8 mouse cellular contexts compared by ENCODE assay signal in the genomic region with DNA sequence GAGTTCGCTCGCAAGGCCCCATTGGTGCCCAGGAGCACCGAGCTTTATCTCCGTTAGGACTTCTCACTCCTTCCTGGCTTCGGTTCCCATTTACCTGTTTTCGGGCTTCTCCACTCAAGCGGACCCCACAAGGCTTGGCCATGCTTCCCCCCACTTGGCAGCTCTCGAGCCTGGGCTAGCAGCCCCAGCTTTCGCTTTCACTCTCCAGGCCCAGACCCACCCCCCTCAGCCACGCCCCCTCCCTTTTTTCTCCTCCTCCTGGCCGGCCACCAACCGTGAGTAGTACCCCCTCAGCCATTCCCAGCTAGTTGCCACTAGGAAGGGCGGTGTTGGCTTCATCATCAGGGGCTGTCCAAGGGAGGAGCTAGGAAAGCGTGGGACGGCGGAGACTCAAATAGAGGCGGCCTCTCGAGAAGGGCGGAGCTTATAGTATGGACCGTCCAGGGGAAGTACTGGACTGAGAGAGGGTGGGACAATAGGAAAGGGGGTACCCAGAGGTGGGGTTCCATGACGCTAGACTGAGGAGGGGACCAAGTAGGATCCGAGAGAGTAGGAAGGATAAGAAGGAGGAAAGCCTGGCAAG. TPM values are rescaled to one million over a fixed set of nuclear protein-coding genes. Genes with fewer than 3 reads are reported as not detected.
DNase-seq lines count a peak whose midpoint lies in the region; ATAC-seq lines count a peak whose summit lies in the region.

Gene Psme2, minus strand, starts transcription at position 366 of the 583 bp plus-strand sequence.

- 2% methylated on average over 22 of the region's 22 CpGs for WGBS in hindbrain, embryonic 11.5 days

- no peaks in the 10 kb centered on the region for H3K9me3 ChIP-seq in hindbrain, embryonic 11.5 days (ENCODE audit: control insufficient read depth, low read length)

- H3K4me2 ChIP-seq in hindbrain, embryonic 11.5 days (replicated peaks; ENCODE audit: low read depth, low read length), result peak within 1 kb of the TSS; percentile 94

- no peaks in the 10 kb centered on the region for H3K27me3 ChIP-seq in hindbrain, embryonic 11.5 days (ENCODE audit: control insufficient read depth, insufficient read depth, low read length)

- peaks cover 7% of the 10 kb centered on the region; the same call in 1 of the 2 replicates for H3K4me1 ChIP-seq in hindbrain, embryonic 11.5 days (replicated peaks; ENCODE audit: control insufficient read depth, insufficient read depth, low read length)

- peak within 1 kb of the TSS; percentile 68 for H3K27ac ChIP-seq in hindbrain, embryonic 11.5 days (ENCODE audit: low read depth, low read length)

- H3K9ac ChIP-seq in hindbrain, embryonic 11.5 days (ENCODE audit: low read depth, low read length), result peak within 1 kb of the TSS; percentile 78

- peak; percentile 99 for DNase-seq in Muller cell, postnatal 12 days (ENCODE audit: inconsistent ontology term)
- peak; percentile 92 for DNase-seq in cerebellum, adult 9-11 months
- DNase-seq in frontal cortex, adult 2 months (ENCODE audit: extremely low spot score in 1 of 2, low spot score in 1 of 2), result peak; percentile 93 to 94
- peak; percentile 90 for DNase-seq in hindbrain, embryonic 11.5 days (ENCODE audit: low spot score)
- DNase-seq in layer of hippocampus, postnatal 10 days (ENCODE audit: low spot score in 2 of 2), result peak; percentile 85 to 89
- peak; percentile 99 for DNase-seq in lung, postnatal 10 days
- DNase-seq in ovary, postnatal 36 days (ENCODE audit: low spot score), result peak; percentile 89
- DNase-seq in thymus, postnatal 4 days, result peak; percentile 75

- ATAC-seq in hindbrain, embryonic 11.5 days (ENCODE audit: low FRiP score), result peak; percentile 97

- H3K36me3 ChIP-seq in hindbrain, embryonic 11.5 days (ENCODE audit: control insufficient read depth, insufficient read depth, low read length), result 0 out of 2 replicates have a peak, but pooled peaks cover 2% of the 10 kb centered on the region

- H3K4me3 ChIP-seq in hindbrain, embryonic 11.5 days (ENCODE audit: low read depth, low read length), result peak within 1 kb of the TSS; percentile 82

RNA-seq across cellular contexts. Expression of gene Psme2, which starts in this region (rescaled TPM):
- polyA plus RNA-seq in frontal cortex, adult 2 months (2012; rRNA removed), result 43.2 and 46.9 TPM in 2 replicates
- 195 and 222 TPM in 2 replicates for polyA plus RNA-seq in hindbrain, embryonic 11.5 days (2014; fragmentation: Nextera tagmentation; extraction: Ambion mirVana)
- total RNA-seq in layer of hippocampus, postnatal 10 days (2021), result 10 to 100 TPM; 54.0 to 62.7 TPM

Comparison
In these comparisons a context has a peak if more than half of its experiments do, and no peak if none do; other contexts are left out.
1. Peak in every context shown above with its lines: DNase-seq, ATAC-seq, H3K4me3 ChIP-seq and H3K27ac ChIP-seq.